Mouse (Mus musculus): ENCODE measurements at regions not wholly inside any gene's neighbourhood (a gene's known extent, or its start where the extent isn't known, plus 50 kb on each side); places are given as distances from the start of the nearest gene placed in this dataset.
"Not testable (repeated sequence)": the region's sequence is repeated elsewhere in the genome, so short reads cannot be mapped to it uniquely, and the experiment has no call there.

DNA sequence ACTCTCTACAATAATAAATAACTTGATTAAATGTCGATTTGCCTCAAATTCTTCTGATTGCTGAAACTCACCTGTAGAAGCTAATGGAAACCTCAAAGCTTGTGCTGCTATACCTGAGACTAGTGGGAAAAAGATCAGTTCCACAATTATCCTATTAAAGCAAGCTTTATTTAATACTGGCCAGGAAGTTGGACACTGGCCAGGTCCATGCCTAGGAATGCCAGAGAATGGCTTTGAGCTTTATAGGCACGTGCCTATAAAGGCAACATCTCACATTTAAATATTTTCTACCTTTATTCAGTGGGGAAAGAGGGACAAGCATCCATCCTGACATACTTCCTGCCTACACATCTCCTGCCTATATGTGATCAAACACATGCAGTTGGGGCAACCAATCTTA lies 575.8 kb downstream of the Cypt12 start:
- H3K9ac ChIP-seq (ENCODE audit: low read depth, low read length, severe bottlenecking): no peak overlapping the region
- no peaks in the 10 kb centered on the region for H3K4me1 ChIP-seq (ENCODE audit: control insufficient read depth, insufficient read depth, low read length)
- no peaks in the 10 kb centered on the region for H3K27me3 ChIP-seq (ENCODE audit: control insufficient read depth, insufficient read depth, low read length)
- H3K9me3 ChIP-seq (ENCODE audit: control insufficient read depth, low read length): no peaks in the 10 kb centered on the region
- DNase-seq (ENCODE audit: low spot score) (no peak), ATAC-seq (ENCODE audit: low FRiP score, low read depth) (no peak)
- H3K4me2 ChIP-seq (replicated peaks; ENCODE audit: low read depth, low read length, severe bottlenecking): no peak overlapping the region
- 65% methylated on average over 2 of the region's 2 CpGs for WGBS
- no peak overlapping the region for H3K4me3 ChIP-seq (replicated peaks; ENCODE audit: low read length)
- H3K27ac ChIP-seq (replicated peaks; ENCODE audit: low read depth, low read length): no peak overlapping the region
- no peaks in the 10 kb centered on the region for H3K36me3 ChIP-seq (ENCODE audit: control insufficient read depth, insufficient read depth, low read length)
- no peak for TF ChIP-seq POLR2A (IDR thresholded peaks at IDR 0.05; ENCODE audit: borderline replicate concordance, extremely low read depth, insufficient read depth, insufficient read length)

DNA sequence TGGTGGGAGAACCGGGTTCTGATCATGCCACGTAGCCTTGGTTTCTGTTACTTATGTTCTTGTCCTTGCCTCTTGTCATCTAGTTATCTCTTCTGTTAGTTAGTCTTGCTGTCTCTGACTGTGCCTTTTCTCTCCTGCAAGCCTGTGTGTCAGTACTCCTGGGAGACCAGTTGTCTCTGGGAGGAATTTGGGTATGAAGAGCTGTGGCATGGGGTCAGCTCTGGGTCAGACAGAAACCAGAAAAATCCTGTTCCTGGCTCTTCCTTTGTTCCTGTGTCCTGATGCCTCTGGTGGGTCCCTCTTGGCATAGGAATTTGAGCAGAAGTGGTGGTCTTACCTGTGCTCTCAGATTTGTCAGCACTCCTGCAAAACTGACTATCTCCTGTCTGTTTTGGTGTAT lies 609.0 kb downstream of the Cypt12 start:
- no peak for TF ChIP-seq POLR2A (IDR thresholded peaks at IDR 0.05; ENCODE audit: borderline replicate concordance, extremely low read depth, insufficient read depth, insufficient read length)
- no peak overlapping the region for H3K4me2 ChIP-seq (replicated peaks; ENCODE audit: low read depth, low read length, severe bottlenecking)
- no peak overlapping the region for H3K27ac ChIP-seq (replicated peaks; ENCODE audit: low read depth, low read length)
- no peaks in the 10 kb centered on the region for H3K27me3 ChIP-seq (ENCODE audit: control insufficient read depth, insufficient read depth, low read length)
- H3K9me3 ChIP-seq (ENCODE audit: control insufficient read depth, low read length): no peaks in the 10 kb centered on the region
- ATAC-seq (ENCODE audit: low FRiP score, low read depth) (no peak), DNase-seq (ENCODE audit: low spot score) (no peak)
- 96% methylated on average over 2 of the region's 2 CpGs for WGBS
- H3K36me3 ChIP-seq (ENCODE audit: control insufficient read depth, insufficient read depth, low read length): no peaks in the 10 kb centered on the region
- no peak overlapping the region for H3K4me3 ChIP-seq (replicated peaks; ENCODE audit: low read length)
- H3K9ac ChIP-seq (ENCODE audit: low read depth, low read length, severe bottlenecking): no peak overlapping the region
- H3K4me1 ChIP-seq (ENCODE audit: control insufficient read depth, insufficient read depth, low read length): no peaks in the 10 kb centered on the region

DNA sequence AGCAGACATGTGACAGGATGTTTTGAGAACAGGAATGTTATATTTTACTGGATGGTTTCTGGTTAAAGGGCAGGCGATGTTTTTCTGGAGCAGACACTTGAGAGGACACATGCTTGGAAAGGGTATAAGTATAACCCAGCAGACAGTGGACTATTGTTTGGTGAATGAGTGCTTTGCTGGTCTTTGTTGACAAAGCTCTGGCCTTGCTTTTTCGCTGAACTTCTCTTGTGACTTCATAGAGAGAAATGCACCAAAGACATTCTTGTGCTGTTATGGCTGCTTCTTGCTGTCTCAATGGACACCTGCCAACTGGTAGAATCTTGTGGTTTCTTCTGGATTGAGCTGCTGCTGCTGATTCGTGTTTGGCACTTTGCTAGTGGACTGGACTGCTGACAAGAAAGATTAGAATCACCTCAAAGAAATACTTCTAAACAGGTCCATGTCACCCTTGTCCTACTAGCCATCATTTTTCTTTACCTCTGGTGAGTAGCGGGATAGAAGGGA lies 612.1 kb downstream of the Cypt12 start:
- WGBS: 72% methylated on average over 4 of the region's 4 CpGs
- Histone ChIP-seq H3K27me3 (ENCODE audit: control insufficient read depth, insufficient read depth, low read length) (no peaks in the 10 kb centered on the region), H3K4me3 (replicated peaks; ENCODE audit: low read length) (no peak overlapping the region), H3K4me1 (ENCODE audit: control insufficient read depth, insufficient read depth, low read length) (no peaks in the 10 kb centered on the region), H3K4me2 (replicated peaks; ENCODE audit: low read depth, low read length, severe bottlenecking) (no peak overlapping the region), H3K9me3 (ENCODE audit: control insufficient read depth, low read length) (no peaks in the 10 kb centered on the region), H3K9ac (ENCODE audit: low read depth, low read length, severe bottlenecking) (no peak overlapping the region), H3K36me3 (ENCODE audit: control insufficient read depth, insufficient read depth, low read length) (no peaks in the 10 kb centered on the region), H3K27ac (replicated peaks; ENCODE audit: low read depth, low read length) (no peak overlapping the region)
- no peak for TF ChIP-seq POLR2A (IDR thresholded peaks at IDR 0.05; ENCODE audit: borderline replicate concordance, extremely low read depth, insufficient read depth, insufficient read length)
- DNase-seq (ENCODE audit: low spot score) (no peak), ATAC-seq (ENCODE audit: low FRiP score, low read depth) (no peak)

DNA sequence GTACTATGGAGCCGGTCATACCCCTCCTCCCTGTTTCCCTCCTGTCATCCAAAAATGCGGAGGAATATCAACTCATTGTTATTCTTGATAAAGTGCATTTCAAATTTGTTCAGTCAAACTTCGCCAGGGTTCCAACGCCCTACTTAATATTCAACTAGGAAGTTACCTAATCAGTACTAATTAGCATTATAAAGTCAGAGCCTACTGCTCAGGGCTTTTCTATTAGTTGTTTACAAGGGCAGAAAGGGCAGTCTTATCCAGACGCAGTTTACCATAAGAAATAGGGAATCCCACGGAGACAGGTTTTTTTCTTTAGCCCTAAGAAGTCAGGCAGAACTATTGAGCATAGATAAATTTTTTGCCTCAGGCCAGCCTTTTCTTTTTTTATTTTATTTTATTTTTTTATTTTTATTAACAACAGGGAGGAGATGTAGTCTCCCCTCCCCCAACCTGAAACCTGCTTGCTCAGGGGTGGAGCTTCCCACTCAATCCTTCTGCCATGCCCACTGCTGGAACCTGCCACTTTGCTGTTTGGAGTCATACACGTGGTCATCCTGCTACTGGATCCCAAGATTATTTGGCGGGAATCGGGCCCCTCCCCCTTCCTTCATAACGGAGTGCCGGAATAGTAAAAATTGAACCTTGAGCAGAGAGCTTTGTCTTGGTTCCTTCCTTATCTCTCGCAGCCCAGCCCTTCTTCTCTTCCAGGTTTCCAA lies 632.9 kb downstream of the Cypt12 start:
- not testable (repeated sequence) for H3K4me2 ChIP-seq (replicated peaks; ENCODE audit: low read depth, low read length, severe bottlenecking)

DNA sequence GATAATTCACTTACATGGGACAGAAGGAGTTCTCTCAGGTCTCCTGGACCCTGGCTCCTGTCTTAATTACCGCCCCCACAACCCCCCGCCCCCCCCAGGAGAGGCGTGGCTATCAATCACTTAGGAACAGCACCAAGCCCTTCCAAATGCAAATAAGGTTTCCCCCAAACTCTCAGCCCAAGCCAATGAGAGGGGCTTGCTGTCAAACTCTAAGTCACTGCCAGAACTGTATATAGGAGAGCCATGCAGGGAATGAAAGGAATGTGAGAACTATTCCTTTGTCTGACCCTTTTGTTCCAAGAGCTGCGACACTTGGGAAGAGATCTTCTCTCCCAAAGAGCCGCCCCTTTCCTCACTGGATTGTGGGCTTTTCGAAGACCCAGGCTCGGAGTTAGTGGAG lies 672.4 kb downstream of the Cypt12 start:
- H3K4me1 ChIP-seq (ENCODE audit: control insufficient read depth, insufficient read depth, low read length): peaks cover 22% of the 10 kb centered on the region
- no peaks in the 10 kb centered on the region for H3K9me3 ChIP-seq (ENCODE audit: control insufficient read depth, low read length)
- H3K4me2 ChIP-seq (replicated peaks; ENCODE audit: low read depth, low read length, severe bottlenecking): no peak overlapping the region
- H3K27me3 ChIP-seq (ENCODE audit: control insufficient read depth, insufficient read depth, low read length): no peaks in the 10 kb centered on the region
- no peak overlapping the region for H3K9ac ChIP-seq (ENCODE audit: low read depth, low read length, severe bottlenecking)
- H3K4me3 ChIP-seq (replicated peaks; ENCODE audit: low read length): no peak overlapping the region
- H3K36me3 ChIP-seq (ENCODE audit: control insufficient read depth, insufficient read depth, low read length): no peaks in the 10 kb centered on the region
- ATAC-seq (ENCODE audit: low FRiP score, low read depth): no peak
- 26% methylated on average over 7 of the region's 7 CpGs for WGBS
- DNase-seq (ENCODE audit: low spot score): no peak
- H3K27ac ChIP-seq (replicated peaks; ENCODE audit: low read depth, low read length): no peak overlapping the region
- TF ChIP-seq POLR2A (IDR thresholded peaks at IDR 0.05; ENCODE audit: borderline replicate concordance, extremely low read depth, insufficient read depth, insufficient read length): no peak

More for the DNA sequence above, 632.9 kb downstream of the Cypt12 start:
- not testable (repeated sequence) for H3K36me3 ChIP-seq (ENCODE audit: control insufficient read depth, insufficient read depth, low read length); H3K4me1 ChIP-seq (ENCODE audit: control insufficient read depth, insufficient read depth, low read length); H3K27me3 ChIP-seq (ENCODE audit: control insufficient read depth, insufficient read depth, low read length); H3K9me3 ChIP-seq (ENCODE audit: control insufficient read depth, low read length); DNase-seq (ENCODE audit: low spot score); H3K4me3 ChIP-seq (replicated peaks; ENCODE audit: low read length); H3K9ac ChIP-seq (ENCODE audit: low read depth, low read length, severe bottlenecking); H3K27ac ChIP-seq (replicated peaks; ENCODE audit: low read depth, low read length); ATAC-seq (ENCODE audit: low FRiP score, low read depth)
- WGBS: 62% methylated on average over 12 of the region's 12 CpGs

Data from limb, embryonic 14.5 days (tissue).